Mouse (Mus musculus): ENCODE measurements around the gene Mrps16. TPM values are rescaled to one million over a fixed set of nuclear protein-coding genes. Genes with fewer than 3 reads are reported as not detected.

Gene Mrps16
- total RNA-seq, 2 experiments from 2014 or later = 47.1 to 50.9 TPM

DNA sequence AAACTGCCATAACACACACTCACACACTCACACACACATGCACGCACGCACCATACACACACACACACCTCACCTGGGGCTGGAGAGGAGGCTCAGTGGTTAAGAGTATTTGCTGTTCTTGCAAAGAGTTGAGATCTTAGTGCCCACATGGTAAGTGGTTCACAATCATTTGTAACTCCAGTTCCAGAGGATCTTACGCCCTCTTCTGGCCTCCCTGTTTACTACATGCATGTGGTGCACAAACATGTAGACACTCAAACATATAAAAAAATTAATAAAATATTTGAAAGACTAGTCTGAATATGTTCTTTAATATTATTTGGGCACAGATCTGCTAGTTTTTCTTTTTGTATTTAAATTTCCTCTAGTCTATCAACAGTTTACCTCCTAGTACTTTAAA, 25.2 kb downstream of the Mrps16 start:
- DNase-seq = no peak

DNA sequence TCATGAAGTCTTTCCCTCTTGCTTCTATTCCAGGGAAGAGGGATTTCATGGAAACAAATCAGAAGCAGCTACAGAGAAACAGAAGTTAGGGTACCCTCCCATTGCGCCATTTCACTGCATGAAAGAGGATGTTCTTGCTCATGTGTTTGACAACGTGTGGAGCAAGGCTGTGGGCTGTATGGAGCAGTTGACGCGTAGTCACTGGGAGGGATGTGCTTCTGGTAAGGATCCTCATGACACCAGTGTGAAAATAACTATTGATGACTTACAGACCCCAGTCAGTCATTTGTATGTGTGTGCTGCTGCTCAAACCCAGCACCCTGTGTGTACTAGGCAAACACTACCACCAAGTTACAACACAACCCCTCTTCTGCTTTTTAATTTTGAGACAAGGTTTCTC, 30.2 kb downstream of the Mrps16 start:
- no peak for DNase-seq

DNA sequence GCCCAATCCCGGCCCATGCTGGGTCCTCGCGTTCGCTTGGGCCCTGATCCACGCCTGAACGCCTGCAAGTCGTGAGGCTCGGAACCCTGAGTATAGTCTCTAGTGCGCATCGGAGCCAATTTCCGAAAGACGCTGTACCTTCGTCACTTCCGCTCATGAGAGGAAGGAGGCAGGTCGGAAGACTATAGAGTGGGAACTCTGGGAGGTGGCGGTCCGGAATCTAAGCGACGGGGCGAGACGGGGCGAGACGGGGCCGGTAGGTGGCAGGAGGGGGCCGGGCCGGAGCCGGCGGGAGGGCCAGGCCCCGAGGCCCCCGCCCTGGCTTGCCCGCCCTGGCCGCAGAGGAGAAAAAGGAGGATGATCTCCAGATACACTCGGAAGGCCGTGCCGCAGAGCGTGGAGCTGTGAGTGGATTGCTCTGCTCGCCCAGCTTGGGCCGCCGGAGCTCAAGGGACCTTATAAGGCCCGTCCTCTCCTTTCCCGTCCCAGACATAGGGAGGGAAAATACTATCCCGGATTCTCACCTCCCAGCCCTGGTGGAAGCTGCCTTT, 45.4 kb downstream of the Mrps16 start, which contains the start of the genes Ecd and Fam149b:
TSS of gene Ecd (minus strand) at position 131 of the 551 bp plus-strand sequence.
TSS of gene Fam149b (plus strand) at position 172 of the 551 bp plus-strand sequence.
- DNase-seq = peak; percentile 85

DNA sequence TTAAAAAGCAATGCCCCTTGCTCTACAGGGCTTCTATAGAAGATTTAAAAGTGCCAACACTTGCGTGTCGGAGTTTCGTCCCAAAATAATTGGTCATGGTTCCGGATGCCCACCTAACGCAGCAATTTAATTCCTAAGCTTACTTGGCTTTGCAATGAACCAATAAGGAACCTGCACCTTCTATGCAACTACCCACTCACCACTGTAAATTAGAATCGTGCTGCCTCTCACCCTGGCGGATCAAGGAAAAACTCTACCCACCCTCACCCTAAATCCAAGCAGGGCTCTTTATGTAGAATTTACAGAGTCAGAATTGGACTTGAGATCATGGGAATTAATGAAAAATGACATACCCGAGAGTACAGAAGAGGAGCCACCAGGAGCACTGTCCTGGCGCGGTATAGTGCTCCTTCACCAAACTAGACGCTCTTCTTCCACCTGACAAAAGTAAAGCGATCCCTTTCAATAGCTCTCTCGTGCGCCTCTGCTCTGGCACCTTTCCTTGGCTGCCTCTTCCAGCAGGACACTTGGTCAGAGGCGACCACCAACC, 45.9 kb downstream of the Mrps16 start:
- no peak for DNase-seq

DNA sequence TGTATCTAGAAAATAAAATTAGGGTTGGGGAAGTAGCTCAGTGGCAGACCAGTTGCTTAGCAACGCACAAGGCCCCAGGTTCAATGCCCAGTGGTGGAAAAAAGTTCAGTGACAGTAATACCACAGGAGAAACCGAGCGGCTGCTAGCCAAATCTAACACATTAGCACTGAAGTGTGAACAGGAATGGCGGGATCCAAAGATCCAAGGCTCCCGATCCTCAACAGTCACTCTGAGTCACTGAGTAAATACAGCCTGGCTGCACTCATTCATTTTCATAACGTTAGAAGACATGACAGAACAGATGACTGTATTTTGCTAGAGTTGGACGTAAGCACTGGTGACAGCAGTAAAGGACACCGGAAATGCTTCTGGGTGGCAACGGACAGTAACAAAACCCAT, 47.5 kb downstream of the Mrps16 start:
- no peak for DNase-seq

DNA sequence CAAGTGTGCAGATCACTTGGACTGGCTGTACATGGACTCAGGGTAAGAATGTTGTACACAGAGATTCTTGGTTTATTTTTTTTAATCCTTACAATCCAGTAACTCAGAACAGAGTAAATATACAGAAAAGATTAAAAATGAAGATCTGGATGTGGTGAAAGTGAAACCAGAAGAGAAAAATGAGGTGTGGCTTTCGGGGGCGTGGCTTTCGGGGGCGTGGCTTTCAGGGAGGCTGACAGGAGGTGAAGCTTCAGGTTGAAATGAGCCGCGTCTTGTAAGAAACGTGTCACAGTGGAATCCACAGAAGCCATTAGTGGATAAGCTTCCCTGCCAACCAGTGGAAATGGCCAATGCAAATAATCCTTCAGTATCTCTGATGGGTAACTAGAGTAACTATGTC, 52.6 kb downstream of the Mrps16 start:
- no peak for DNase-seq

DNA sequence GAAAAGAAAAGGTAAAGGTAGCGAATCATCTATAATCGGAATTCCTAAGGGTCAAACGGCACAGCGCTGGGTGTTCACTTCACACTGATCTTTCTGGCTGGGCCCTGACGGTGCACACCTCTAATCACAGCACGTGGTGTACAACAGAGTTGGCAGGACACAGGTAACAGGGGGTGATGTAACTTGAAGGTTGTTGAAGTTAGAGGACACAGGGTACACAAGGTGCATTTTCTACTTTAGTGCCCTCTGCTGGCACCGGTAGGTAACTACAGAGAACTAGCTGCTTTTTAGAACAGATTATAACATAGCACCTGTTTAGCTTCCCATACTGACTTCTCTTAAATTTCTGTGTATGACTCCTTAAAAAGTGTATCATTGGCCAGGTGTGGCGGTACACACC, 53.3 kb downstream of the Mrps16 start:
- no peak for DNase-seq

DNA sequence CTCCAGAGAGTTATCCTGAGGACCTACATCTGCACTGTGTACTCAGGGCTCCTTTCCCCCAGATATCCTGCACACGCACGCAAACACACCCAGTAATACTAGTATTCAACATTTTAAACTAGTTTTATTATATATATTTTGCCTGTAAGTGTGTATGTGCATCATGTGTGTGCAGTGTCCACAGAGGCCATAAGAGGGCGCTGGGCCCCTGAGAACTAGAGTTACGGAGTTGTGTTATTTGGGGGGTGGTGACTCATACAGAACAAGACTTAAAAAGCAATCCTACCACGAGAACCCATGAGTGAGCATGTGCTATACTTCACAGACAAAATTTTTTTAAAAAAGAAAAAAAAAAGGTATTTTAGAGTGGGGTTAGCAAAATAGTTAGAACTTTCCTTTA, 54.0 kb downstream of the Mrps16 start:
- DNase-seq = no peak

Other genes with a start within 250 kb of the Mrps16 start
- 1 to 10 TPM in 1 of 2 experiments, under 1 TPM in 1; 0.99 to 1.9 TPM for gene Kcnk5, start 211.8 kb downstream of the Mrps16 start, total RNA-seq (2021)
- gene Kcnk16, start 124.4 kb downstream of the Mrps16 start, total RNA-seq (2021) = not detected
- 10 to 100 TPM; 21.3 to 22.9 TPM for gene Nudt13, start 98.9 kb downstream of the Mrps16 start, total RNA-seq (2021)
- 10 to 100 TPM; 27.1 to 28.8 TPM for gene Ecd, start 45.5 kb downstream of the Mrps16 start, total RNA-seq (2021)
- gene Fam149b, start 45.5 kb downstream of the Mrps16 start, total RNA-seq (2021) = 10 to 100 TPM; 17.3 to 22.6 TPM
- 10 to 100 TPM; 14.8 to 15.8 TPM for gene Dnajc9, start 4.7 kb downstream of the Mrps16 start, total RNA-seq (2021)
- gene Cfap70, start 58.6 kb upstream of the Mrps16 start, total RNA-seq (2021) = under 1 TPM; 0.23 to 0.25 TPM
- gene Anxa7, start 86.5 kb upstream of the Mrps16 start, total RNA-seq (2021) = 10 to 100 TPM; 29.0 to 39.0 TPM
- 1 to 10 TPM; 3.9 to 7.0 TPM for gene Mss51, start 103.3 kb upstream of the Mrps16 start, total RNA-seq (2021)
- 100 to 1,000 TPM; 114 to 116 TPM for gene Ppp3cb, start 152.9 kb upstream of the Mrps16 start, total RNA-seq (2021)
- gene Usp54, start 247.4 kb upstream of the Mrps16 start, total RNA-seq (2021) = 1 to 10 TPM; 8.3 to 8.5 TPM